Mouse (Mus musculus): ENCODE measurements around the gene Bckdha. TPM values are rescaled to one million over a fixed set of nuclear protein-coding genes. Genes with fewer than 3 reads are reported as not detected.

Gene Bckdha
- polyA plus RNA-seq, 1 experiment from 2014 or later = 51.8 TPM

- H3K4me2 ChIP-seq (ENCODE audit: low read length) = no peak overlapping the region
- no peak overlapping the region for H3K9ac ChIP-seq (ENCODE audit: low read depth, low read length)
- no peak overlapping the region for H3K4me3 ChIP-seq (ENCODE audit: low read length)
- 78% methylated on average over 11 of the region's 11 CpGs for WGBS
- peaks cover 19% of the 10 kb centered on the region for H3K4me1 ChIP-seq (ENCODE audit: control insufficient read depth, insufficient read depth, low read depth, low read length)
- ATAC-seq = no peak
- H3K27me3 ChIP-seq (replicated peaks; ENCODE audit: control insufficient read depth, insufficient read depth, low read length) = no peaks in the 10 kb centered on the region
- no peaks in the 10 kb centered on the region for H3K36me3 ChIP-seq (ENCODE audit: control insufficient read depth, insufficient read depth, low read length)
- H3K27ac ChIP-seq (ENCODE audit: low read depth, low read length) = no peak overlapping the region
- H3K9me3 ChIP-seq (ENCODE audit: control insufficient read depth, low read length) = no peaks in the 10 kb centered on the region
Measured at GRCm38 (mm10) chr7:25655601-25656428, 3.0 kb downstream of the Bckdha start.

GRCm38 (mm10) chr7:25652244-25652759 lies 6.5 kb downstream of the Bckdha start:
- H3K4me2 ChIP-seq (ENCODE audit: low read length) = no peak overlapping the region
- ATAC-seq = no peak

GRCm38 (mm10) chr7:25651281-25651680 lies 7.5 kb downstream of the Bckdha start:
- no peak overlapping the region for H3K4me2 ChIP-seq (ENCODE audit: low read length)
- H3K4me1 ChIP-seq (ENCODE audit: control insufficient read depth, insufficient read depth, low read depth, low read length) = no peaks in the 10 kb centered on the region
- ATAC-seq = no peak
- H3K27me3 ChIP-seq (replicated peaks; ENCODE audit: control insufficient read depth, insufficient read depth, low read length) = no peaks in the 10 kb centered on the region
- no peaks in the 10 kb centered on the region for H3K9me3 ChIP-seq (ENCODE audit: control insufficient read depth, low read length)
- no peaks in the 10 kb centered on the region for H3K36me3 ChIP-seq (ENCODE audit: control insufficient read depth, insufficient read depth, low read length)
- WGBS = 91% methylated on average over 8 of the region's 8 CpGs
- H3K4me3 ChIP-seq (ENCODE audit: low read length) = no peak overlapping the region
- no peak overlapping the region for H3K27ac ChIP-seq (ENCODE audit: low read depth, low read length)
- H3K9ac ChIP-seq (ENCODE audit: low read depth, low read length) = no peak overlapping the region

More at GRCm38 (mm10) chr7:25652244-25652759, 6.5 kb downstream of the Bckdha start:
- H3K9ac ChIP-seq (ENCODE audit: low read depth, low read length) = no peak overlapping the region
- H3K4me3 ChIP-seq (ENCODE audit: low read length) = no peak overlapping the region
- H3K9me3 ChIP-seq (ENCODE audit: control insufficient read depth, low read length) = no peaks in the 10 kb centered on the region
- H3K27me3 ChIP-seq (replicated peaks; ENCODE audit: control insufficient read depth, insufficient read depth, low read length) = no peaks in the 10 kb centered on the region
- no peaks in the 10 kb centered on the region for H3K36me3 ChIP-seq (ENCODE audit: control insufficient read depth, insufficient read depth, low read length)
- WGBS = 93% methylated on average over 12 of the region's 12 CpGs
- no peak overlapping the region for H3K27ac ChIP-seq (ENCODE audit: low read depth, low read length)
- peaks cover 3% of the 10 kb centered on the region for H3K4me1 ChIP-seq (ENCODE audit: control insufficient read depth, insufficient read depth, low read depth, low read length)

GRCm38 (mm10) chr7:25649839-25650238 lies 8.9 kb downstream of the Bckdha start:
- Histone ChIP-seq H3K9me3 (ENCODE audit: control insufficient read depth, low read length) (no peaks in the 10 kb centered on the region), H3K4me2 (ENCODE audit: low read length) (no peak overlapping the region), H3K27me3 (replicated peaks; ENCODE audit: control insufficient read depth, insufficient read depth, low read length) (no peaks in the 10 kb centered on the region), H3K9ac (ENCODE audit: low read depth, low read length) (no peak overlapping the region), H3K36me3 (ENCODE audit: control insufficient read depth, insufficient read depth, low read length) (no peaks in the 10 kb centered on the region), H3K27ac (ENCODE audit: low read depth, low read length) (no peak overlapping the region), H3K4me1 (ENCODE audit: control insufficient read depth, insufficient read depth, low read depth, low read length) (no peaks in the 10 kb centered on the region), H3K4me3 (ENCODE audit: low read length) (no peak overlapping the region)
- ATAC-seq = no peak
- 79% methylated on average over 5 of the region's 5 CpGs for WGBS

- Histone ChIP-seq H3K27ac (ENCODE audit: low read depth, low read length) (no peak overlapping the region), H3K4me3 (ENCODE audit: low read length) (no peak overlapping the region), H3K36me3 (ENCODE audit: control insufficient read depth, insufficient read depth, low read length) (no peaks in the 10 kb centered on the region), H3K4me2 (ENCODE audit: low read length) (no peak overlapping the region), H3K9me3 (ENCODE audit: control insufficient read depth, low read length) (no peaks in the 10 kb centered on the region), H3K9ac (ENCODE audit: low read depth, low read length) (no peak overlapping the region; the same call in 1 of the 2 replicates), H3K4me1 (ENCODE audit: control insufficient read depth, insufficient read depth, low read depth, low read length) (no peaks in the 10 kb centered on the region), H3K27me3 (replicated peaks; ENCODE audit: control insufficient read depth, insufficient read depth, low read length) (no peaks in the 10 kb centered on the region)
- no peak for ATAC-seq
- 56% methylated on average over 5 of the region's 5 CpGs for WGBS
Measured at GRCm38 (mm10) chr7:25647574-25648123, 11.1 kb downstream of the Bckdha start.

DNA sequence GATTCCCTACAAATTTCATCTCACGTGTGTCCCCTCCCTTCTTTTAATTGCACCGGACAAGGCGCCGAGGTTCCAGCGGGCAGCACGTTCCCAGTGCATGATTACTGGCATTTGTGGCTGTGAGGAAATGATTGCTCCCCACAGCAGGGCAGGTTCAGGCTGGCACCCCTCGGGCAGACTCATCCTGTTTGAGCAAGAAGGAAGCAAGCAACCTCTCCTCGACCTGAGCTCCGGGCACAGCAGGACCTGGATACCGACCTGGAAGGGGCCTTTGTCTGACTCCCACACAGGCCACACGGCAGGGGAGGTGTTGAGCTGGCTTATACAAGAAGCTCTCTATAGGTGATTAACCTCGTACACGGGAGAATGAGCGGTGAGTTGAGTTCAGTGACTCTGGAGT lies 13.7 kb downstream of the Bckdha start:
- no peaks in the 10 kb centered on the region for H3K27me3 ChIP-seq (replicated peaks; ENCODE audit: control insufficient read depth, insufficient read depth, low read length)
- no peak overlapping the region for H3K4me3 ChIP-seq (ENCODE audit: low read length)
- H3K27ac ChIP-seq (ENCODE audit: low read depth, low read length) = no peak overlapping the region
- WGBS = 54% methylated on average over 14 of the region's 14 CpGs
- no peaks in the 10 kb centered on the region for H3K36me3 ChIP-seq (ENCODE audit: control insufficient read depth, insufficient read depth, low read length)
- no peaks in the 10 kb centered on the region for H3K9me3 ChIP-seq (ENCODE audit: control insufficient read depth, low read length)
- no peak overlapping the region for H3K4me2 ChIP-seq (ENCODE audit: low read length)
- H3K4me1 ChIP-seq (ENCODE audit: control insufficient read depth, insufficient read depth, low read depth, low read length) = no peaks in the 10 kb centered on the region
- ATAC-seq = no peak
- no peak overlapping the region for H3K9ac ChIP-seq (ENCODE audit: low read depth, low read length)

GRCm38 (mm10) chr7:25644631-25645030 lies 14.2 kb downstream of the Bckdha start:
- no peak overlapping the region for H3K4me2 ChIP-seq (ENCODE audit: low read length)
- H3K9ac ChIP-seq (ENCODE audit: low read depth, low read length) = no peak overlapping the region
- no peaks in the 10 kb centered on the region for H3K36me3 ChIP-seq (ENCODE audit: control insufficient read depth, insufficient read depth, low read length)
- no peak overlapping the region for H3K4me3 ChIP-seq (ENCODE audit: low read length)
- no peaks in the 10 kb centered on the region for H3K27me3 ChIP-seq (replicated peaks; ENCODE audit: control insufficient read depth, insufficient read depth, low read length)
- H3K4me1 ChIP-seq (ENCODE audit: control insufficient read depth, insufficient read depth, low read depth, low read length) = no peaks in the 10 kb centered on the region
- WGBS = 69% methylated on average over 4 of the region's 4 CpGs
- no peaks in the 10 kb centered on the region for H3K9me3 ChIP-seq (ENCODE audit: control insufficient read depth, low read length)
- H3K27ac ChIP-seq (ENCODE audit: low read depth, low read length) = no peak overlapping the region
- ATAC-seq = no peak

- 79% methylated on average over 10 of the region's 10 CpGs for WGBS
- H3K4me1 ChIP-seq (ENCODE audit: control insufficient read depth, insufficient read depth, low read depth, low read length) = no peaks in the 10 kb centered on the region
- no peak overlapping the region for H3K4me3 ChIP-seq (ENCODE audit: low read length)
- no peak overlapping the region for H3K9ac ChIP-seq (ENCODE audit: low read depth, low read length)
- H3K4me2 ChIP-seq (ENCODE audit: low read length) = no peak overlapping the region
- ATAC-seq = no peak
- H3K27me3 ChIP-seq (replicated peaks; ENCODE audit: control insufficient read depth, insufficient read depth, low read length) = no peaks in the 10 kb centered on the region
- H3K36me3 ChIP-seq (ENCODE audit: control insufficient read depth, insufficient read depth, low read length) = no peaks in the 10 kb centered on the region
- H3K27ac ChIP-seq (ENCODE audit: low read depth, low read length) = no peak overlapping the region
- no peaks in the 10 kb centered on the region for H3K9me3 ChIP-seq (ENCODE audit: control insufficient read depth, low read length)
Measured at GRCm38 (mm10) chr7:25644136-25644535, 14.6 kb downstream of the Bckdha start.

DNA sequence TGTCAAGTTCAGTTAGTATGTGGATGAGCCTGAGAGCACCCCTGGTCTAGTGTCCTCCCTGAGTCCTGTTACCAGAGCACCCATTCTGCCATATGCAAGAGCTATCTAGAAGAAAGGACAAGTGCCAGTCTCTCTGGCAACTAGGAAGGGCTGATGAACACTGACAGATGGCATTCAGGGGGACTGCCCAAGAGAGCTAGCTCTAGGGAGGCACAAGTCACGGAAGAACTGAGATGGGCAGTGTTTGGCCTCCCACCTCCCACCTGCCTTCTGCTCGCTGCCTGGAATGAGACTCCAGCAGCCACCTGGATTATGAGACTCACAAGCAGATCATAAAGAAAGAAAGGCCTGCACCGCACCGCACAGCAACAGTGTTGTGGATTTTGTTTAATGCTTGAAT lies 19.0 kb downstream of the Bckdha start:
- no peaks in the 10 kb centered on the region for H3K4me1 ChIP-seq (ENCODE audit: control insufficient read depth, insufficient read depth, low read depth, low read length)
- peaks cover 6% of the 10 kb centered on the region for H3K36me3 ChIP-seq (ENCODE audit: control insufficient read depth, insufficient read depth, low read length)
- 91% methylated on average over 4 of the region's 4 CpGs for WGBS

More for the DNA sequence above, 19.0 kb downstream of the Bckdha start:
- Histone ChIP-seq H3K27ac (ENCODE audit: low read depth, low read length) (no peak overlapping the region), H3K4me3 (ENCODE audit: low read length) (no peak overlapping the region), H3K9me3 (ENCODE audit: control insufficient read depth, low read length) (no peaks in the 10 kb centered on the region), H3K27me3 (replicated peaks; ENCODE audit: control insufficient read depth, insufficient read depth, low read length) (no peaks in the 10 kb centered on the region), H3K9ac (ENCODE audit: low read depth, low read length) (no peak overlapping the region), H3K4me2 (ENCODE audit: low read length) (no peak overlapping the region)
- no peak for ATAC-seq
